In genomic region chr5:138994108-138994785, GRCm38 (mm10) we compare ENCODE assay signal across 8 mouse cellular contexts. TPM values are rescaled to one million over a fixed set of nuclear protein-coding genes. Genes with fewer than 3 reads are reported as not detected.
DNase-seq lines count a peak whose midpoint lies in the region; ATAC-seq and TF ChIP-seq lines count a peak whose summit lies in the region.

No protein-coding gene starts in this region.

- no peak for TF ChIP-seq CTCF in left cerebral cortex, adult 2 months (IDR thresholded peaks at IDR 0.05)

- H3K4me3 ChIP-seq in left cerebral cortex, adult 2 months = peak overlapping the region; percentile 94
- peak overlapping the region; percentile 63 for H3K4me3 ChIP-seq in forebrain, embryonic 14.5 days (ENCODE audit: low read depth, low read length)

- H3K4me2 ChIP-seq in forebrain, embryonic 14.5 days (ENCODE audit: low read length) = peak overlapping the region; percentile 84

- peak in 1 of 2 experiments; percentile 34 for DNase-seq in left cerebral cortex, adult 2 months (ENCODE audit: extremely low spot score in 1 of 2, low spot score in 2 of 2)
- DNase-seq in left cerebral cortex, adult 9 months (ENCODE audit: low spot score in 2 of 2) = no peak
- DNase-seq in ZHBTc4 (ENCODE audit: low read depth, low spot score) = peak; percentile 68
- DNase-seq in forebrain, embryonic 14.5 days (ENCODE audit: low spot score) = no peak
- peak; percentile 40 for DNase-seq in kidney, adult 9 months
- peak; percentile 37 for DNase-seq in lung, postnatal 14 days
- DNase-seq in yolk sac, embryonic 10.5 days (ENCODE audit: low spot score) = peak; percentile 20
- no peak for DNase-seq in thymus, postnatal 14 days

- intact Hi-C loops in left cerebral cortex, adult 2 months (cut with DNase I) = loop anchor here (2.0 kb wide), 1 partner anchor 93 kb away; no protein-coding TSS in a partner anchor

- peak overlapping the region; percentile 77 for H3K9ac ChIP-seq in forebrain, embryonic 14.5 days (ENCODE audit: low read length)

- peaks cover 54% of the 10 kb centered on the region for H3K27me3 ChIP-seq in forebrain, embryonic 14.5 days (replicated peaks; ENCODE audit: control insufficient read depth, insufficient read depth, low read length)

- peaks cover 41% of the 10 kb centered on the region for H3K4me1 ChIP-seq in forebrain, embryonic 14.5 days (ENCODE audit: control insufficient read depth, insufficient read depth, low read length)

- WGBS in forebrain, embryonic 14.5 days = under 1% methylated on average over 47 of the region's 48 CpGs

- H3K27ac ChIP-seq in left cerebral cortex, adult 2 months = peak overlapping the region; percentile 98
- H3K27ac ChIP-seq in forebrain, embryonic 14.5 days (ENCODE audit: low read depth, low read length) = peak overlapping the region; percentile 87

- H3K36me3 ChIP-seq in forebrain, embryonic 14.5 days (ENCODE audit: control insufficient read depth, insufficient read depth, low read length) = no peaks in the 10 kb centered on the region

- H3K9me3 ChIP-seq in forebrain, embryonic 14.5 days (replicated peaks; ENCODE audit: control insufficient read depth, low read length) = no peaks in the 10 kb centered on the region

- no peak for ATAC-seq in forebrain, embryonic 14.5 days

RNA-seq across cellular contexts. Expression of gene Pdgfa, which starts 2.9 kb away (rescaled TPM):
- total RNA-seq in left cerebral cortex, adult 2 months (2021) = 10 to 100 TPM; 52.1 to 53.0 TPM
- polyA plus RNA-seq in forebrain, embryonic 14.5 days (2014; fragmentation: Nextera tagmentation; extraction: Ambion mirVana) = 14.5 and 15.6 TPM in 2 replicates

Comparison
In these comparisons a context has a peak if more than half of its experiments do, and no peak if none do; other contexts are left out.
1. DNase-seq: peak in ZHBTc4 (single experiment), kidney, adult 9 months (single experiment), lung, postnatal 14 days (single experiment) and yolk sac, embryonic 10.5 days (single experiment); none in left cerebral cortex, adult 9 months (0 of 2), forebrain, embryonic 14.5 days (single experiment) and thymus, postnatal 14 days (single experiment).